In the genomic region with DNA sequence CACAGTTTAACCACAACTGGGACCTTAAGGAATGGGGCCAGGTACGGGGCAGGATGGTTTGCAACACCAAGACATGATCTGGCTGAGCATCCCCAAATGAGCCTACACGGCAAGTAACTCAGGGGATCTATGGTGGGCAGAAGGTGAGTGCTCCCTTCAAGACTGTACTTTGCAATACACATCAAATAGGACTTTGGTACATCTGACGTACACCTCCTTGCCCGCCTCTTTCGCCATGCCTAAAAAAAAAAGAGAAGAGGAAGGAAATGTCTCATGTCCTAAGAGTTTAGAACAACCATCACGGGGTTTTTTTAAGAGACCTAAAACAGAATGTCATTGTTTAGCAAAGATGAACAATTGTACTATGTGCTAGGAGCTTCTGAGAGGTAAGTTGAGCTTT, we compare ENCODE assay signal across 32 mouse cellular contexts. TPM values are rescaled to one million over a fixed set of nuclear protein-coding genes. Genes with fewer than 3 reads are reported as not detected.
DNase-seq lines count a peak whose midpoint lies in the region; ATAC-seq and TF ChIP-seq lines count a peak whose summit lies in the region.
"Had no signal": no experiment of that assay in that cellular context is flagged by ENCODE, and none has a peak within 500 bp of the region (broad histone marks: within the 10 kb centered on the region; RNA-seq: fewer than 3 reads in every experiment).

A gene (plus strand): TSS at position 269 of the 400 bp plus-strand sequence.

- H3K79me2 ChIP-seq in macrophage (ENCODE audit: inconsistent target) = peaks cover 44% of the 10 kb centered on the region

- no peaks in the 10 kb centered on the region for H3K9me3 ChIP-seq in kidney, embryonic 16.5 days (ENCODE audit: low read length)
- H3K9me3 ChIP-seq: embryonic facial prominence, embryonic 12.5 days; forebrain, embryonic 15.5 days; G1E; heart, embryonic 13.5 days; hindbrain, embryonic 10.5 days; kidney, embryonic 15.5 days; liver, embryonic 15.5 days; lung, embryonic 15.5 days; neural tube, embryonic 15.5 days had no signal

- TF ChIP-seq CTCF in bone marrow macrophage, adult 2 months (IDR thresholded peaks at IDR 0.05; ENCODE audit: low read depth, low read length) = no peak

- H3K4me2 ChIP-seq in kidney, embryonic 16.5 days (replicated peaks; ENCODE audit: low read depth, low read length) = no peak within 1 kb of the TSS
- H3K4me2 ChIP-seq: embryonic facial prominence, embryonic 12.5 days; forebrain, embryonic 15.5 days; heart, embryonic 13.5 days; kidney, embryonic 15.5 days; liver, embryonic 15.5 days; lung, embryonic 15.5 days; neural tube, embryonic 15.5 days had no signal

- H3K36me3 ChIP-seq in macrophage (ENCODE audit: inconsistent target) = no peaks in the 10 kb centered on the region
- no peaks in the 10 kb centered on the region for H3K36me3 ChIP-seq in kidney, embryonic 16.5 days (ENCODE audit: insufficient read depth, low read length)
- H3K36me3 ChIP-seq: embryonic facial prominence, embryonic 12.5 days; forebrain, embryonic 15.5 days; G1E; heart, embryonic 13.5 days; hindbrain, embryonic 10.5 days; kidney, embryonic 15.5 days; liver, embryonic 15.5 days; lung, embryonic 15.5 days; neural tube, embryonic 15.5 days had no signal

- H3K27me3 ChIP-seq in kidney, embryonic 16.5 days (ENCODE audit: insufficient read depth, low read length) = peaks cover 6% of the 10 kb centered on the region; the same call in 1 of the 2 replicates
- H3K27me3 ChIP-seq: embryonic facial prominence, embryonic 12.5 days; forebrain, embryonic 15.5 days; heart, embryonic 13.5 days; liver, embryonic 15.5 days; lung, embryonic 15.5 days; neural tube, embryonic 15.5 days had no signal

- H3K9ac ChIP-seq in kidney, embryonic 16.5 days (replicated peaks; ENCODE audit: low read length) = no peak within 1 kb of the TSS
- H3K9ac ChIP-seq: embryonic facial prominence, embryonic 12.5 days; forebrain, embryonic 15.5 days; heart, embryonic 13.5 days; kidney, embryonic 15.5 days; liver, embryonic 15.5 days; lung, embryonic 15.5 days; neural tube, embryonic 15.5 days had no signal

- peak within 1 kb of the TSS; percentile 63 for H3K4me3 ChIP-seq in bone marrow macrophage, adult 2 months (ENCODE audit: insufficient read depth, low read length)
- peak within 1 kb of the TSS; percentile 49 for H3K4me3 ChIP-seq in macrophage (ENCODE audit: inconsistent target)
- no peak within 1 kb of the TSS for H3K4me3 ChIP-seq in kidney, embryonic 16.5 days (ENCODE audit: low read length)
- H3K4me3 ChIP-seq: embryonic facial prominence, embryonic 12.5 days; forebrain, embryonic 15.5 days; heart, adult 2 months; heart, embryonic 13.5 days; hindbrain, embryonic 10.5 days; kidney, embryonic 15.5 days; liver, embryonic 15.5 days; lung, embryonic 15.5 days; neural tube, embryonic 15.5 days had no signal

- no peak for TF ChIP-seq POLR2A in bone marrow macrophage, adult 2 months (IDR thresholded peaks at IDR 0.05; ENCODE audit: borderline replicate concordance, low read depth, low read length)

- WGBS in macrophage (ENCODE audit: missing documents) = 39% methylated on average over 6 of the region's 6 CpGs
- 81% methylated on average over 6 of the region's 6 CpGs for WGBS in kidney, embryonic 16.5 days

- H3K27ac ChIP-seq in bone marrow macrophage, adult 2 months (ENCODE audit: insufficient read depth, low read depth, low read length) = peak within 1 kb of the TSS; percentile 95
- peak within 1 kb of the TSS; percentile 92 for H3K27ac ChIP-seq in macrophage
- H3K27ac ChIP-seq in kidney, embryonic 16.5 days (ENCODE audit: low read length) = no peak within 1 kb of the TSS
- H3K27ac ChIP-seq: embryonic facial prominence, embryonic 12.5 days; forebrain, embryonic 15.5 days; heart, adult 2 months; heart, embryonic 13.5 days; hindbrain, embryonic 10.5 days; kidney, embryonic 15.5 days; liver, embryonic 15.5 days; lung, embryonic 15.5 days; neural tube, embryonic 15.5 days had no signal

- DNase-seq in heart, adult 11 months = peak; percentile 83
- no peak for DNase-seq in heart, adult 8-10 months (ENCODE audit: low spot score)
- DNase-seq in ovary, postnatal 14 days (ENCODE audit: low spot score) = no peak
- DNase-seq: adrenal gland, postnatal 14 days; cerebellum, adult 2 months; cerebellum, postnatal 36 days; embryo, embryonic 11 days; gastrocnemius, postnatal 25 days; heart, adult 2 months; heart, postnatal 10 days; kidney, adult 18-20 months; kidney, postnatal 36 days; layer of hippocampus, postnatal 36 days; left cerebral cortex, postnatal 4 days; midbrain, embryonic 14.5 days; right cerebral cortex, adult 18-20 months; spleen, adult 18-20 months; thymus, postnatal 4 days had no signal

- peak; percentile 63; the same call in 1 of the 2 replicates for ATAC-seq in neutrophil, adult 5-6 weeks (ENCODE audit: extremely low read depth, insufficient number of reproducible peaks, low FRiP score, poor library complexity, severe bottlenecking)
- no peak for ATAC-seq in kidney, embryonic 16.5 days (ENCODE audit: low FRiP score, low TSS enrichment)
- ATAC-seq: forebrain, embryonic 15.5 days; hindbrain, embryonic 16.5 days had no signal

- peaks cover 39% of the 10 kb centered on the region for H3K4me1 ChIP-seq in bone marrow macrophage, adult 2 months (ENCODE audit: control insufficient read depth, insufficient read depth, low read length)
- no peaks in the 10 kb centered on the region for H3K4me1 ChIP-seq in kidney, embryonic 16.5 days (ENCODE audit: insufficient read depth, low read length)
- H3K4me1 ChIP-seq: embryonic facial prominence, embryonic 12.5 days; forebrain, embryonic 15.5 days; heart, embryonic 13.5 days; hindbrain, embryonic 10.5 days; kidney, embryonic 15.5 days; liver, embryonic 15.5 days; lung, embryonic 15.5 days; neural tube, embryonic 15.5 days had no signal

RNA-seq across cellular contexts. Expression of the gene that starts here (rescaled TPM):
- 1 to 10 TPM; 1.1 to 2.2 (median 1.1) TPM for total RNA-seq in heart, adult 8-10 months (2022)
- polyA plus RNA-seq in bone marrow macrophage, adult 2 months (2012; ENCODE audit: insufficient read depth, insufficient read length, missing spikeins) = 151 and 181 TPM in 2 replicates
- 100 to 1,000 TPM in 6 of 26 experiments, 10 to 100 TPM in 20; 10.6 to 117 (median 74.4) TPM for total RNA-seq in macrophage (2018; cell fraction: chromatin; rRNA removed)
- total RNA-seq in macrophage (2018; cell fraction: cytosol; rRNA removed) = 100 to 1,000 TPM; 155 to 306 (median 211) TPM
- total RNA-seq in macrophage (2018; cell fraction: nucleus; rRNA removed) = 100 to 1,000 TPM in 24 of 26 experiments, 10 to 100 TPM in 2; 54.0 to 337 (median 209) TPM
- polyA plus RNA-seq in macrophage (2018) = 156 to 374 TPM (median 283 TPM) in 3 replicates
- total RNA-seq in neutrophil, adult 5-6 weeks (2017) = 124 and 136 TPM in 2 replicates
- polyA plus RNA-seq in kidney, embryonic 16.5 days (2015; fragmentation: Nextera tagmentation; extraction: Ambion mirVana) = 0.40 and 0.44 TPM in 2 replicates
- polyA plus RNA-seq: G1E had no signal

Comparison
In these comparisons a context has a peak if more than half of its experiments do, and no peak if none do; other contexts are left out.
1. RNA of the gene that starts here (total RNA-seq): 124 to 136 TPM in neutrophil, adult 5-6 weeks; 1.1 to 2.2 TPM in heart, adult 8-10 months; every median in the first group is over 10 times any median in the second.
2. RNA of the gene that starts here (polyA plus RNA-seq): 156 to 374 TPM in macrophage and 151 to 181 TPM in bone marrow macrophage, adult 2 months; 0.40 to 0.44 TPM in kidney, embryonic 16.5 days; every median in the first group is over 100 times any median in the second.